Mouse (Mus musculus) ES-E14 (cell line): Measurements from ENCODE around the gene Calm2.

Experiments
- CHD2 ChIP-seq: IDR thresholded peaks from 2 replicates; pipeline ENCODE4 v1.6.1; 2014; ENCODE audit warnings: mild to moderate bottlenecking, low read depth, low read length, inconsistent platforms
- HCFC1 ChIP-seq: IDR thresholded peaks from 2 replicates; pipeline ENCODE4 v1.6.1; 2012; ENCODE audit warnings: low read length, inconsistent platforms, borderline replicate concordance; ENCODE audit not compliant: insufficient read depth
- MAFK ChIP-seq: IDR thresholded peaks from 2 replicates; pipeline ENCODE4 v1.6.1; 2014; ENCODE audit warnings: mild to moderate bottlenecking, low read depth, low read length, inconsistent platforms; ENCODE audit not compliant: insufficient read depth
- ZC3H11A ChIP-seq: IDR thresholded peaks from 2 replicates; pipeline ENCODE4 v1.6.1; 2012; ENCODE audit warnings: low read depth, mild to moderate bottlenecking, inconsistent platforms, low read length, borderline replicate concordance
- ZNF384 ChIP-seq: IDR thresholded peaks from 2 replicates; pipeline ENCODE4 v1.6.1; 2012; ENCODE audit warnings: low read depth, low read length, inconsistent platforms

DNA sequence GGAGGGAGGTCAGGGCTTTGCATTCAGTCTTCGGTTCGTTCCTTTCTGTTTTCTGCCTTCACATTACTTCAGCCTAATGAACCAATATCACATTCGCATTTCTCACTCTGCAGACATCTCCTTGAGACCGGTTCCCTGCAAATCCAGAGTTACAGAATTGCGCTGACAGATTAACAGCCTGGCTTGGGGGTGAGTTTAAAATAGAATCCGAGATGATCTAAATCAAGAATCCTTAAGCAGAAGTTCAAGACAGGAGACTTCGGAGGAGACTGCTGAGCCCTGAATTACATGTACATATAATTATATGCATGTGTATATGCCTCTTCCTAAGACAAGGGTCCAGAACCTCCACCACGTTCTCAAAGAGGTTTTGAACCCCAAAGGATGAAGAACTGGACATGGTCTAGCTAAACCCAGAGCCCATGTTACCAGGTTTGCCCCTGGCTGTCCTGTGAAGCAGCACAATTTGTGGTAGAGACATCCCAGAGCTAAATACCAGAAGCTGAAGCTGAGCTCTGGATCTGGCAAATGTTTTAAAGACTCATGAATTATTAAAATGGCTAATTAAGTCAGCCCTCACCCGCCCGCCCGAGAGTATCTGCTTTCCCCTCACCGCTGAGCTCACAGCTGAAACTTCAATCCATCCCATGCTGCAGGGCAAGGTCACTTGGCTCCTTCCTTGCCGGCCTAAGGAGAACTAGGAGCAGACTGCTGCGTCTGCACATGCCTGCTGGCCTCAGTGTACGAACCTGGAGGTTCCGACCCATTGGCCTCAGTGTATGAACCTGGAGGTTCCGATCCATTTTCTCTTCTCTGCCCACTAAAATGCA lies 14.1 kb upstream of the Calm2 start:
- TF ChIP-seq CHD2 (no peak), HCFC1 (no peak), ZNF384 (no peak), MAFK (no peak), ZC3H11A (no peak)
